Mouse (Mus musculus) heart, embryonic 11.5 days (tissue): ENCODE results near the gene Traf6. TPM values are rescaled to one million over a fixed set of nuclear protein-coding genes. Genes with fewer than 3 reads are reported as not detected.
"Not testable (repeated sequence)": the region's sequence is repeated elsewhere in the genome, so short reads cannot be mapped to it uniquely, and the experiment has no call there.

Experiments
- ATAC-seq: fragments of 200-750 bp; cut with Nextera tagmentation; replicated peaks from 2 replicates; pipeline ENCODE4 v1.8.0; 2017; ENCODE audit warnings: moderate library complexity; ENCODE audit not compliant: insufficient number of reproducible peaks, low FRiP score, low TSS enrichment
- H3K27ac ChIP-seq: fragments of 300-500 bp; sonication (generic); 2 replicates; pipeline ENCODE4 v1.5.1; 2014; ENCODE audit warnings: mild to moderate bottlenecking, low read depth, low read length
- H3K27me3 ChIP-seq: fragments of 300-500 bp; sonication (generic); 2 replicates; pipeline ENCODE4 v1.6.1; 2014; ENCODE audit warnings: mild to moderate bottlenecking, low read length, mixed read lengths; ENCODE audit not compliant: control insufficient read depth, insufficient read depth
- H3K36me3 ChIP-seq: fragments of 300-500 bp; sonication (generic); 2 replicates; pipeline ENCODE4 v1.6.1; 2014; ENCODE audit warnings: mild to moderate bottlenecking, low read length, moderate library complexity, mixed read lengths; ENCODE audit not compliant: control insufficient read depth, insufficient read depth
- H3K4me1 ChIP-seq: fragments of 300-500 bp; sonication (generic); 2 replicates; pipeline ENCODE4 v1.6.1; 2014; ENCODE audit warnings: low read length; ENCODE audit not compliant: control insufficient read depth, insufficient read depth
- H3K4me2 ChIP-seq: fragments of 300-500 bp; sonication (generic); 2 replicates; pipeline ENCODE4 v1.6.1; 2014; ENCODE audit warnings: mild to moderate bottlenecking, moderate library complexity
- H3K4me3 ChIP-seq: fragments of 300-500 bp; sonication (generic); 2 replicates; pipeline ENCODE4 v1.5.1; 2014; ENCODE audit warnings: low read depth, low read length
- H3K9ac ChIP-seq: fragments of 300-500 bp; sonication (generic); 2 replicates; pipeline ENCODE4 v1.6.1; 2014; ENCODE audit warnings: mild to moderate bottlenecking, low read depth, low read length, moderate library complexity
- H3K9me3 ChIP-seq: fragments of 300-500 bp; sonication (generic); replicated peaks from 2 replicates; pipeline ENCODE4 v1.6.1; 2016; ENCODE audit warnings: low read length; ENCODE audit not compliant: control insufficient read depth
- WGBS: fragments of 180-500 bp; shearing (Covaris S2); extraction: QIAGEN DNeasy Blood & Tissue Kit; methylation state at CpG from one replicate; pipeline ENCODE4 v1.1.7; 2014; ENCODE audit not compliant: insufficient replicate concordance; 5-methylcytosine and 5-hydroxymethylcytosine counted together
- polyA plus RNA-seq: library from polyadenylated mRNA; unstranded; fragments of >200 nt; fragmentation: Nextera tagmentation; extraction: Ambion mirVana; gene quantifications from 2 replicates; pipeline ENCODE4 v1.2.1, GENCODE M21; 2014

Gene Traf6
- polyA plus RNA-seq, 1 experiment from 2014 or later = 8.3 TPM

DNA sequence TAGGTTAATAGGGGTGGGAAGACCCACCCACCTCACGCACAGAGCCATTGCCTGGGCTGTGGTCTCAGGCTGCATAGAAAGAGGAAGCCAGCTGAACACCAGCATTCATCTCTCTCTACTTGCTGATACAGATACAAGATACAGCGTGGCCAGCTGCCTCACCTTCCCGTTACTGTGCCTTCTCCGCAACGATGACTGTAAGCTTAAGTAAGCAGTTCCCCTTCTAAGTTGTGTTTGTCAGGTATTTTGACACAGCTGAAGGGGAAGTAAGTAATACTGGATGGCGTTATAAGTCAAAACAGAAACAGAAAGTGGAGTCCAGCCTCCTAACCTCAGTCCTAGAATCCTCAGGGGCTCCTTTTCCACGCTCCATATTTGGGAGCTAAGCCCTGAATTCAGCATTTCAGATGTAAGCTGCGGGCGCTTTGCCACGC, 54.6 kb downstream of the Traf6 start:
- no peak overlapping the region for H3K4me3 ChIP-seq
- WGBS = 81% methylated on average over 10 of the region's 10 CpGs
- H3K4me2 ChIP-seq = no peak overlapping the region
- 0 out of 2 replicates have a peak, but pooled peaks cover 3% of the 10 kb centered on the region for H3K4me1 ChIP-seq
- no peaks in the 10 kb centered on the region for H3K9me3 ChIP-seq
- no peak overlapping the region for H3K27ac ChIP-seq
- ATAC-seq = no peak
- H3K9ac ChIP-seq = no peak overlapping the region
- H3K36me3 ChIP-seq = no peaks in the 10 kb centered on the region
- no peaks in the 10 kb centered on the region for H3K27me3 ChIP-seq

DNA sequence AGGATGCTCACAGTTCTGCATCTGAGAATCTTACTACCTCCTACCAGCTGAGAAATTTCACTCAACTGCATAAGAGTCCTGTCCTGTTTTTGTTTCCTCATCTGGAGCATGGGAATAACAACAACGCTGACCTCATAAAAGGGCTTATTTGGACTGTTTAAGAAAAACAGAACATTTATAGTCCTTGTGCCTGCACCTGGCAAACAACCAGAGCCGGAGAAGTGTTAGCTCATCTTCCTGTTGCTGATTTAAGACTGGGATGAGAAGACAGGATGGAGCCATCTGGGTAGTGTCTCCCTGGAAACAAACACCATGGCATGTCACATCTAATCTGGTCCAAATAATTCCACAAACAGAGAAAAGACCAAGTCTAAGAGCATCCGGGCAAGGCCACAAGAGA, 55.3 kb downstream of the Traf6 start:
- H3K27ac ChIP-seq = no peak overlapping the region
- H3K9me3 ChIP-seq = no peaks in the 10 kb centered on the region
- H3K36me3 ChIP-seq = no peaks in the 10 kb centered on the region
- H3K27me3 ChIP-seq = no peaks in the 10 kb centered on the region
- WGBS = 60% methylated on average over 3 of the region's 3 CpGs
- no peak overlapping the region for H3K9ac ChIP-seq
- no peak overlapping the region for H3K4me3 ChIP-seq
- 0 out of 2 replicates have a peak, but pooled peaks cover 3% of the 10 kb centered on the region for H3K4me1 ChIP-seq
- no peak for ATAC-seq
- no peak overlapping the region for H3K4me2 ChIP-seq

DNA sequence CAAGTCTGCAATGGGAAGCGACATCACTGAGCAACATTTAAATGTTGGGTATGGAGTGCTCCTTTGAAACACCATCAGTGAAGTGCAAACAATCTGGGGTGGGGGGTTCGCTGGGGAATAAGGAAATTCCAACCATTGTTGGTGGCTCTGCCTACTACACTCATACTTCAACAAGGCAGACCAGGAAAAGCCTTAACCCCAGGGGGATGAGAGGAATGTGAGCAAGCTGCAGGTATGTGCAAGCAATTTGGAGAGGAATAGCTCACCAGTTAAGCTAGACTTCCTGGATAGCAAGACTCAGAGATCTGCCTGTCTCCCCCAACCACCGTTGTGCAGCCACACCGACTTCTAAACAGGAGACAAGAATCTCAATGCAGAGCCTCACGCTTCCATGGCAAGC, 61.7 kb downstream of the Traf6 start:
- ATAC-seq = no peak
- Histone ChIP-seq H3K36me3 (no peaks in the 10 kb centered on the region), H3K4me2 (no peak overlapping the region), H3K4me3 (no peak overlapping the region), H3K27me3 (no peaks in the 10 kb centered on the region), H3K9ac (no peak overlapping the region), H3K27ac (no peak overlapping the region), H3K9me3 (no peaks in the 10 kb centered on the region), H3K4me1 (peaks cover 4% of the 10 kb centered on the region; the same call in 1 of the 2 replicates)
- 56% methylated on average over 5 of the region's 5 CpGs for whole genome bisulfite sequencing

GRCm38 (mm10) chr2:101741653-101742052, 63.4 kb downstream of the Traf6 start:
- no peaks in the 10 kb centered on the region for H3K27me3 ChIP-seq
- ATAC-seq = no peak
- 78% methylated on average over 8 of the region's 8 CpGs for WGBS
- no peak overlapping the region for H3K4me2 ChIP-seq
- no peak overlapping the region for H3K4me3 ChIP-seq
- H3K4me1 ChIP-seq = peaks cover 4% of the 10 kb centered on the region; the same call in 1 of the 2 replicates
- H3K36me3 ChIP-seq = no peaks in the 10 kb centered on the region
- no peak overlapping the region for H3K27ac ChIP-seq
- H3K9ac ChIP-seq = no peak overlapping the region
- H3K9me3 ChIP-seq = no peaks in the 10 kb centered on the region

DNA sequence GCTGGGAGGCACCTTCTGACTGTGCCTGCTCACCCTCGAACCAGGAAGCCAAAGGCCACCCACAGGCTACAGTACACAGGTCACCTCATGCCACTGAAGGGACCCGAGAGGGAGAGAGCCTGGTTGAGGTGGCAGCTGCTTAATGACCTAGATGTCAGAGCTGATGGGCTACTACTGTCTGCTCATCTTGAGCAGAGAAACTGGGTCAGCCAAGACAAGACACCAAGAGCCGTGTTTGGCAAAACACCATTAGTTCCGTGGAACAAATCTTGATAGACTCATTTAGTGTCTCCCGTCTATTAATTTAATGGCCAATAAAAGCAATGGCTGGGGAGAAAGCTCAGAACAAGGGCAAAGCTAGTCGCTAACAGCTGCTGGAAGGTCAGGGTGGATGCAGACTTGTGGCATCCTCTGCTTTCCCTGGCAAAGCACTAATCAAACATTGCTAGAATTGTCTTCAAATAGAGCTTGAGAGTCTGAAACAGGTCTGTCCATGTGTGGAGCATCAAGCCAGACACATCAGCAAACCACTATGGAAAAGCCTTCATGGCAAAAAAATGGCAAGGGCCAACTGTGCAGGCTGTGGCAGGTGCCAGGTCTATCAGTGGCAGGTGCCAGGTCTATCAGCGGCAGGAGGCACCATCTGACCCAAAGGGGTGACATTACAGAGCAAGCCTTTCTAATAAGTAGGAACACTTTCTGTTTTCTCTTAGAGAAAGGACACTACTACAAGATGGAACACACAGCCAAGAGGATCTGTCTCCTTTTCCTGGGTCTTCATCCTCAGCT, 64.0 kb downstream of the Traf6 start:
- H3K9me3 ChIP-seq = no peaks in the 10 kb centered on the region
- H3K4me3 ChIP-seq = no peak overlapping the region
- peaks cover 4% of the 10 kb centered on the region; the same call in 1 of the 2 replicates for H3K4me1 ChIP-seq
- ATAC-seq = no peak
- H3K27ac ChIP-seq = no peak overlapping the region
- 77% methylated on average over 7 of the region's 7 CpGs for WGBS
- H3K4me2 ChIP-seq = no peak overlapping the region
- H3K36me3 ChIP-seq = no peaks in the 10 kb centered on the region
- no peak overlapping the region for H3K9ac ChIP-seq
- H3K27me3 ChIP-seq = no peaks in the 10 kb centered on the region

DNA sequence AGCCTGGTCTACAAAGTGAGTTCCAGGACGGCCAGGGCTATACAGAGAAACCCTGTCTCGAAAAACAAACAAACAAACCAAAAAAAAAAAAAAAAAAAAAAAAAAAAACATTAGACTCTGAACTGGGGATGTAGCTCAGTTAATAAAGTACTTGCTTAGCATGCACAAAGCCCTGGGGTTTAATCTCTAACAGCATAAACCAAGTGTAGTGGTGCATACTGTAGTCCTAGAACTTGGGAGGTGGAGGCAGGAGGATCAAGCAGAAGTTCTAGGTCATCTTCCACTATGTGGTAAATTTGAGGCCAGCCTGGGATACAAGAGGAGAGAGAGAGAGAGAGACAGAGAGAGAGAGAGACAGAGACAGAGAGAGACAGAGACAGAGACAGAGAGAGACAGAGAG, 67.4 kb downstream of the Traf6 start:
- H3K9me3 ChIP-seq, H3K27ac ChIP-seq, H3K4me1 ChIP-seq, ATAC-seq, H3K9ac ChIP-seq, H3K36me3 ChIP-seq, H3K4me2 ChIP-seq, H3K4me3 ChIP-seq, H3K27me3 ChIP-seq: not testable (repeated sequence)
- 90% methylated on average over 2 of the region's 2 CpGs for WGBS

DNA sequence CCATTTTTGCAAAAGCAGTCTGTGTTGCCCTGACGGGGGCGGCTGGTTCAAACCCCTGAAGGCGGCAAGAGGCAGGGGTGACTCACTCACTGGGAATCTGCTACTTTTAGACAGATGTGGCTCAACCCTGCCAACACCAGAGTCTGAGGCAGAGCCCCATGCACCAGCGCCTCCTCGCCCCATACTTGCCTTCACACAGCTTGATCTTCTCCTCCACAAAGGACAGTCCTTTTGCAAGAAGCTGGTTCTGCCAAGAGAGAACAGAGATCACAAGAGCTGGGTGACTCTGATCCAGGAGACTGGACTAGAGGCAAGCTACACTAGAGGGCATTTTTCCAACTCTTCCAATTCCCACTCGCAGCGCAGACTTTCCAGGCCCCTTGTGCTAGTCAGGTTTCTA, 68.3 kb downstream of the Traf6 start:
- H3K27ac ChIP-seq = no peak overlapping the region
- 68% methylated on average over 7 of the region's 7 CpGs for WGBS
- ATAC-seq = 0 out of 2 replicates have a peak, but pooled peaks have one; percentile 22

More for the DNA sequence above, 68.3 kb downstream of the Traf6 start:
- Histone ChIP-seq H3K4me1 (peaks cover 7% of the 10 kb centered on the region), H3K4me3 (no peak overlapping the region), H3K9ac (no peak overlapping the region), H3K4me2 (no peak overlapping the region), H3K9me3 (no peaks in the 10 kb centered on the region), H3K27me3 (no peaks in the 10 kb centered on the region), H3K36me3 (no peaks in the 10 kb centered on the region)
